Mouse (Mus musculus): ENCODE data around the gene Fam71e1. TPM values are rescaled to one million over a fixed set of nuclear protein-coding genes. Genes with fewer than 3 reads are reported as not detected.

The Fam71e1 gene
- total RNA-seq, 2 experiments from 2014 or later = 0.67 TPM; not detected in 1

Other genes starting within 250 kb of the Fam71e1 start
- gene 1700028J19Rik, start 249.9 kb upstream of the Fam71e1 start, total RNA-seq (2014; fragmentation: Nextera tagmentation) = 1.2 TPM in 1 of 2 replicates, not detected in the other
- 0.67 TPM in 1 of 2 replicates, not detected in the other for gene 1700028J19Rik, start 249.9 kb upstream of the Fam71e1 start, total RNA-seq (2017)
- gene 2410002F23Rik, start 249.9 kb upstream of the Fam71e1 start, total RNA-seq (2014; fragmentation: Nextera tagmentation) = 95.5 and 132 TPM in 2 replicates
- 63.5 and 86.2 TPM in 2 replicates for gene 2410002F23Rik, start 249.9 kb upstream of the Fam71e1 start, total RNA-seq (2017)
- gene Acp4, start 239.2 kb upstream of the Fam71e1 start, total RNA-seq (2014; fragmentation: Nextera tagmentation) = not detected in 2 replicates
- 0.26 TPM in 1 of 2 replicates, not detected in the other for gene Acp4, start 239.2 kb upstream of the Fam71e1 start, total RNA-seq (2017)
- gene Gm15517, start 235.1 kb upstream of the Fam71e1 start, total RNA-seq (2014; fragmentation: Nextera tagmentation) = not detected in 2 replicates
- gene Gm15517, start 235.1 kb upstream of the Fam71e1 start, total RNA-seq (2017) = not detected in 2 replicates
- 2.5 and 3.7 TPM in 2 replicates for gene Clec11a, start 189.7 kb upstream of the Fam71e1 start, total RNA-seq (2014; fragmentation: Nextera tagmentation)
- gene Clec11a, start 189.7 kb upstream of the Fam71e1 start, total RNA-seq (2017) = 4.4 and 4.8 TPM in 2 replicates
- gene Shank1, start 186.3 kb upstream of the Fam71e1 start, total RNA-seq (2014; fragmentation: Nextera tagmentation) = not detected in 2 replicates
- not detected in 2 replicates for gene Shank1, start 186.3 kb upstream of the Fam71e1 start, total RNA-seq (2017)
- 1.1 TPM in 1 of 2 replicates, not detected in the other for gene Syt3, start 112.5 kb upstream of the Fam71e1 start, total RNA-seq (2014; fragmentation: Nextera tagmentation)
- gene Syt3, start 112.5 kb upstream of the Fam71e1 start, total RNA-seq (2017) = 0.15 TPM in 1 of 2 replicates, not detected in the other
- gene 1700008O03Rik, start 110.8 kb upstream of the Fam71e1 start, total RNA-seq (2014; fragmentation: Nextera tagmentation) = 4.1 TPM in 1 of 2 replicates, not detected in the other
- 1.8 and 2.4 TPM in 2 replicates for gene 1700008O03Rik, start 110.8 kb upstream of the Fam71e1 start, total RNA-seq (2017)
- gene Lrrc4b, start 67.6 kb upstream of the Fam71e1 start, total RNA-seq (2014; fragmentation: Nextera tagmentation) = not detected in 2 replicates
- gene Lrrc4b, start 67.6 kb upstream of the Fam71e1 start, total RNA-seq (2017) = not detected in 2 replicates
- not detected in 2 replicates for gene Aspdh, start 31.2 kb upstream of the Fam71e1 start, total RNA-seq (2014; fragmentation: Nextera tagmentation)
- not detected in 2 replicates for gene Aspdh, start 31.2 kb upstream of the Fam71e1 start, total RNA-seq (2017)
- gene Josd2, start 28.6 kb upstream of the Fam71e1 start, total RNA-seq (2014; fragmentation: Nextera tagmentation) = 26.4 and 62.3 TPM in 2 replicates
- 15.9 and 31.2 TPM in 2 replicates for gene Josd2, start 28.6 kb upstream of the Fam71e1 start, total RNA-seq (2017)
- 63.1 and 126 TPM in 2 replicates for gene Emc10, start 52 bp upstream of the Fam71e1 start, total RNA-seq (2014; fragmentation: Nextera tagmentation)
- gene Emc10, start 52 bp upstream of the Fam71e1 start, total RNA-seq (2017) = 33.7 and 42.0 TPM in 2 replicates
- gene Mybpc2, start 28.1 kb downstream of the Fam71e1 start, total RNA-seq (2014; fragmentation: Nextera tagmentation) = not detected in 2 replicates
- gene Mybpc2, start 28.1 kb downstream of the Fam71e1 start, total RNA-seq (2017) = not detected in 2 replicates
- gene Spib, start 35.5 kb downstream of the Fam71e1 start, total RNA-seq (2014; fragmentation: Nextera tagmentation) = 0.38 TPM in 1 of 2 replicates, not detected in the other
- not detected in 2 replicates for gene Spib, start 35.5 kb downstream of the Fam71e1 start, total RNA-seq (2017)
- 102 and 131 TPM in 2 replicates for gene Pold1, start 52.3 kb downstream of the Fam71e1 start, total RNA-seq (2014; fragmentation: Nextera tagmentation)
- gene Pold1, start 52.3 kb downstream of the Fam71e1 start, total RNA-seq (2017) = 63.4 and 70.2 TPM in 2 replicates
- 56.8 and 63.3 TPM in 2 replicates for gene Nr1h2, start 57.4 kb downstream of the Fam71e1 start, total RNA-seq (2014; fragmentation: Nextera tagmentation)
- 21.5 and 34.6 TPM in 2 replicates for gene Nr1h2, start 57.4 kb downstream of the Fam71e1 start, total RNA-seq (2017)
- 258 and 328 TPM in 2 replicates for gene Napsa, start 75.8 kb downstream of the Fam71e1 start, total RNA-seq (2014; fragmentation: Nextera tagmentation)
- 107 and 112 TPM in 2 replicates for gene Napsa, start 75.8 kb downstream of the Fam71e1 start, total RNA-seq (2017)
- 0.36 and 0.92 TPM in 2 replicates for gene Kcnc3, start 94.1 kb downstream of the Fam71e1 start, total RNA-seq (2014; fragmentation: Nextera tagmentation)
- gene Kcnc3, start 94.1 kb downstream of the Fam71e1 start, total RNA-seq (2017) = 0.05 TPM in 1 of 2 replicates, not detected in the other
- gene Myh14, start 174.3 kb downstream of the Fam71e1 start, total RNA-seq (2014; fragmentation: Nextera tagmentation) = not detected in 2 replicates
- gene Myh14, start 174.3 kb downstream of the Fam71e1 start, total RNA-seq (2017) = not detected in 2 replicates
- gene Izumo2, start 212.2 kb downstream of the Fam71e1 start, total RNA-seq (2014; fragmentation: Nextera tagmentation) = not detected in 2 replicates
- gene Izumo2, start 212.2 kb downstream of the Fam71e1 start, total RNA-seq (2017) = not detected in 2 replicates